Mouse (Mus musculus) left cerebral cortex, postnatal 36 days (tissue): ENCODE measurements around the gene Med26. TPM values are rescaled to one million over a fixed set of nuclear protein-coding genes. Genes with fewer than 3 reads are reported as not detected.

Source experiments
- DNase-seq, 2 experiments: peaks; one replicate each; pipeline ENCODE4 v3.0.0; 2021 to 2022; ENCODE audit warnings: low spot score in 2 of 2, mixed read lengths in 1 of 2
- intact Hi-C: fragments of 180-260 bp; cut with DNase I; formaldehyde crosslinking; loops from one replicate; pipeline ENCODE4 v1.15.1; 2025
- total RNA-seq, 2 experiments: library from RNA; stranded (reverse); gene quantifications; 2 replicates each; pipeline ENCODE4 v1.2.3; 2021

Med26 gene
- total RNA-seq = 10 to 100 TPM in 1 of 2 experiments, 1 to 10 TPM in 1; 9.6 to 10.7 TPM

DNA sequence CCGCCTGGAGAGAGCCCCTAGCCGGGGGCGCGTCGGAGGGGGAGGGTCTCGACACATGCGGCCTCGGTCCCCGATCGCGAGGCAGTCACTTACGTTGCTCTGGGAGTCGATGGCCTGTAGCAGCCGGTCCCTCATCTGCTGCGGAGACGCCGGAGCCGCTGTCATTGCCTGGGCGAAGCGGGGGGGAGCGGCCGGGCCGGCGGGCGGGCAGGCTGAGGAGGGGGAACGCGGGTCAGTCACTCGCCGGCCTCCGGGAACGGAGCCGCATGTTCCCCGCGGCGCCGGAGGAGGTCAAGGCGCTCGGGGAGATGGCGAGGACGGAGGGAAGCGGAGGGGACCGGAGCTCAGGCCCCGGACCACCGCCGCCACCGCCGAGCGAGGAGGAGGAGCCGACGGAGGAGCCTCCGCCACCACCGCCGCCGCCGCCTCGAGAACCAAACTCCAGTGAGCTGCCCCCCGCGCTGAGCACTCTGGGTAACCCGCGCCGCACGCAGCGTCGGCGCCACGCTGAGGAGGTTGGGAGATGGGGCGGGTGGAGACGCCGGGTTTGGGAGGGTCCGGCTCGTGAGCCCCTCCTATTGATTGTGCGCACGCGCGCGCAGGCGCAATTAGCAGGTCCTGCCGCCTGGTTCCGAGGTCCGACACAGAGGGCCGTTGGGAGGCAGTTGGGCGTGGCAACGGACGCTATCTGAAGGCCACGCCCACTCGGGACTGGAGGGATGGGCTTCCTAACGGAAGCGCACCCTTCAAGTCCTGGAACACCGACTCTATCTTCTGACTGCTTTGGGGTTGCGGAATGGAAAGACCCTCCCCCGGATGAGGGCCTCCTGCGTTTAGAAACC, at the start of gene Med26:
TSS of gene Med26 (minus strand) at position 469 of the 842 bp plus-strand sequence.
- intact Hi-C loops = loop anchor here (1.0 kb wide), 2 partner anchors 23 to 56 kb away; partner anchors contain the start of genes Slc35e1 and Smim7
- peak; percentile 98 to 99 for DNase-seq

DNA sequence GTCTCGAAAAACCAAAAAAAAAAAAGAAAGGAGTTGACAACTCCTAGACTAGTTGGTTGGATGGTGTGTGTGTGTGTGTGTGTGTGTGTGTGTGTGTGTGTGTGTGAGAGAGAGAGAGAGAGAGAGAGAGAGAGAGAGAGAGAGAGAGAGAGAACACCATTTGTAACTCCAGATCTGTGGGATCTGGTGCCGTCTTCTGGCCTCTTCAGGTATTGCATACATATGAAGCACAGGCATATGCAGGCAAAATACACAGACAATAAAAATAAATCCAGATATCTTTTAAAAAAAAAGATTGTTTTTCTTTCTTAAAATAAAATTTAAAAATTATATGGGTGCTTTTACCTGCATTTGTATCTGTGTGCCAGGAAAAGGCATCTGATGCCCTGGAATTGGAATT, 42.1 kb upstream of the Med26 start:
- intact Hi-C loops = no loop called here
- no peak for DNase-seq

DNA sequence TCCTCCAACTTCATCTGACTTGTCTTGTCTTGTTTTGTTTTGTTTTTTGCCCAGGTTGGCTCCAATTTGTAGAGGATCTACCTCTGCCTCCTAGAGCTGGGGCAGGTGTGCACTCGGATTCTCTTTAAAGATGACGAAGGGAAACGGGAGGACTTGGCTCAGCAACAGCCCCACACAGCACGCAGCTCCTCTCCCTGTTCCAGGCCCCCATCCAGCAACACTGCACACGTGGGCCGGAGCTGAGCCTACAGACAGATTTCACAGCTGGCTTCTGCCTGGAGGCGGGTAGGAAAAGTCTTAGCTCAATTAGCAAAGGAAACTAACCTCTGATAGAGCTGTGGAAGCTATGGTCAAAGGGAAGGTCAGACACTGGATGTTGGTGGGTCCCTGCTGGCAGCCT, 41.2 kb upstream of the Med26 start:
- peak; percentile 82 to 86 for DNase-seq
- intact Hi-C loops = no loop called here

DNA sequence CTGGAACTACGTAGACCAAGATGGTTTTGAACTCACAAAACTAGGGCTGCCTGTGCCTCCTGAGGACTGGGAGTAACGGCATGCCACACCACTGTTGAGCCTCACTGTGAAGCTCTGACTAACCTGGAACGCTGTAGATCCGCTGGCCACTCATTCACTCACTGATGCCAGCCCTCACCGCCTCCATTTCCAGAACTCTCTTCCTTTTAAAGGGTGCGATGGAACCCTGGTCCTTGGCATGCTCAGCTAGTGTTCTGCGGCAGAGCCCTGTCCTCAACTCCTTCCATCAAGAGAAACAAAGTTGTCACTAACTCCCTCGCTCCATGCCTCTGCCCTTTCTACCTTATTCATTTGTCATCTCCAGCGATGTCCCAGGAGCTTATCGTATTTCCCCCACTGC, 40.8 kb upstream of the Med26 start:
- DNase-seq = peak in 1 of 2 experiments; percentile 46
- intact Hi-C loops = no loop called here

DNA sequence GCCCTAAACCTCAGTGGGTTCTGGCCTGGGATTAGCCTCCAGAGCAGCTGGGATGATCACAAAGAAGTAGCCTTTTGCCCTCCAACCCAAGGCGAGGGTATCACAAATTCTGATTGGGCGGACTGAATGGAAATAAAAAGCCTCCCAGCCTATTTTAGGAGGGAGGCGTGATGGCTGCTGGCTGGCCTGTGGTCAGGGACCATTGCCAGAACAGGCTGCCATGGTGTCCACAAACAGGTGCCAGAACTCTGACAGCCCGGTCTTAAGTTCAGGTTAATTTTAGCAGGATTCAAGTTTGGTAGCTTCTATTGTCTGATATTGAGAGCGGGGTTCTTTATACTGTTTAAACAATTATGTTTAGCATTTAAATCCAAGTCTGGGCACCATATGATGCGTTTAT, 39.7 kb upstream of the Med26 start:
- intact Hi-C loops = no loop called here
- peak in 1 of 2 experiments; percentile 31 for DNase-seq

DNA sequence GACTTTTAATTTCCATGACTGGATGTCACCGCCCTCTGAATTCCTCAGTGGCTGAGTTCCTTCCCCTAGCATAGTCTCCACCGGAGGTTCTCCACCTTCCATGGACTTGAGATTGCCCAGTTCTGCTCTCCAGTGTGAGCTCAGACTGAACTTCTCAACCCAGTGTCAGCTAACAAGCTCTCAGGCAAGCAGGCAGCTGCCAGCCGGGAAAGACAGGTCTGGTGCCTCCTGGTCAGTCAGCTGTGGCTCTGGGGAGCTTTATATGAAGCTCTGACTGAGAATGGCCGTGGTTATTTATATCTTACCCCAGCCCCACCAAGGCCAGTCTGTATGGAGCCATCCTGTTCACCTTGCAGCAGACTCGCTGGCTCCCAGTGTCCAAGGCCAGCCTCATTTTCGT, 36.3 kb upstream of the Med26 start:
- intact Hi-C loops = no loop called here
- no peak for DNase-seq

DNA sequence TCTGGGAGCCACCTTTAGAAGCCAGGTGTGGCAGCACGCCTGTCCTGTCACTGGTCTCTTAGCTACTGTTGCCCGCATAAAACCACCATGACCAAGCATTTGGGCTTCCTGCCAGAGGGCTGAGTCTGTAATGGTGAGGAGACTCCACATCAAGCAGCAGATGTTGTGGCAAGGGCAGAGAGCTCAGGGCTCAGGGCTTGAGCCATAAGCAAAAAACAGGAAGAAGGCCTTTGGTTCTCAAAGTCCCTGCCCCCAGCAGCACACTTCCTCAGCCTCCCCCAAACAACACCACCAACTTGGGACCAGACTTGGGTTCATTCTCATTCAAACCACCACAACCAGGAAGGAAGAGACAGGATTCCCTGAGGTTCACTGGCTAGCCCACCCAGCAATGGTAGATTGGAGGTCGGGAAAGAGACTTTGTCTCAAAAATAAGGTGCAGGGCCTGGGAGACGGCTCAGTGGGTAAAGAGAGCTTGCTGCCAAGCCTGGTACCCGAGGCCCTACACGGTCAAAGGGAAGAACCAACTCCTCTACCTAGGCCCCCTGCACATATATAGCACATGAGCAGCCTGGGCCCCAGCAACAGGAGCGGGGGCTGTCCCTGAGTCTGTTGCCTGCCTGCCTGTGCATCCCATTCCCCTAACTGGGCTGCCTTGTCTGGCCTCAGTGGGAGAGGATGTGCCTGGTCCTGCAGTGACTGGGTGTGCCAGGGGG, 35.1 kb upstream of the Med26 start:
- no peak for DNase-seq
- intact Hi-C loops = no loop called here

DNA sequence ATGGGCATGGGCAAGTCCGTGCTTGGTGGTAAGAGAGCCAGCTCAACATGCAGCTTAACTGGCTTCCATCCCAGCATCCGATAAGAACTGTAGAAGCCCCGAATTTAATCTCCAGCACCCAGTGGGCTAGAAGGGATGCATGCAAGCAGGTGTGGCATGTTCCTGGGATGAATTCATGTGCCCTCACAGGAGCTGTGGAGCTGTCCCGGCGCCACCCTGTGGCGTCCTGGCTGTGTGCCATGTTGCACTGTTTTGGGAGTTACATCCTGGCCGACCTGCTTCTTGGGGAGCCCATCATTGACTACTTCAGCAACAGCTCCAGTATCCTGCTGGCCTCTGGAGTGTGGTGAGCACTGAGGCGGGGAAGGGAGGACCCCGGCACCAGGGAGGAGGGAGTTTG, 31.3 kb upstream of the Med26 start:
- DNase-seq = no peak
- intact Hi-C loops = no loop called here

DNA sequence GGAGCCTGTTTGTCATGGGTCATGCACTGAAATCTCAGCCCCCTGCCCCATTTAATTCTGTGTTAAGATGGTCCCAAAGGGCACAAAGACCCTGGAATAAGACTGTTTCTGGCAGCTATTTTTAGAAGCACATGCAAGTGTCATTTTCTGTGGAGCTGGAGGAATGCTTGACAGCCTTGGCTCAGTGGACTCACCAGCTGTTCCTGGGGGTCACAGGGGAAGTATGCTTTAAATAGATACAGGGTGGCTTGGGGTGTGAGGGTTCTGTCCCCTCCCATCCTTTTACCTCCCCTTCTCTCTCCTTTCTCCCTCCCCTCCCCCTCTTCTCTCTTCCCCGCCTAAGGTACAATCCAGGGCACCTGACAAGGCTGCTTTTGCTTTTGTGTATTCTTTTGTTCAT, 29.9 kb upstream of the Med26 start:
- no peak for DNase-seq

DNA sequence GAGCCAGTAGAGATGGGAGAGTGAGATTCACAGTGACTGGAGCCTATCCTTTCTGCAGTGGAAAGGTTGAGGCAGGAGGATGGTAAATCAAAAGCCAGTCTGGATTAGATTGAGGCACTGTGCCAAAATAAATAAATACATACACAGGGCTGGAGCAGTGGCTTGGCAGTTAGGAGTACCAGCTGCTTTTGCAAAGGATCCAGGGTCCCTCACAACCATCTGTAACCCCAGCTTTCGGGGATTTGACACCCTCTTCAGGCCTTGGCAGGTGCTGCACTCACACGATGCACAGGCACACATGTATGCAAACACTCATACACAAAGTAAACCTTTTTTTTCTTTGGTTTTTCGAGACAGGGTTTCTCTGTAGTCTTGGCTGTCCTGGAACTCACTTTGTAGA, 29.2 kb upstream of the Med26 start:
- intact Hi-C loops = no loop called here
- DNase-seq = no peak

More for the DNA sequence above, 29.9 kb upstream of the Med26 start:
- intact Hi-C loops = no loop called here

DNA sequence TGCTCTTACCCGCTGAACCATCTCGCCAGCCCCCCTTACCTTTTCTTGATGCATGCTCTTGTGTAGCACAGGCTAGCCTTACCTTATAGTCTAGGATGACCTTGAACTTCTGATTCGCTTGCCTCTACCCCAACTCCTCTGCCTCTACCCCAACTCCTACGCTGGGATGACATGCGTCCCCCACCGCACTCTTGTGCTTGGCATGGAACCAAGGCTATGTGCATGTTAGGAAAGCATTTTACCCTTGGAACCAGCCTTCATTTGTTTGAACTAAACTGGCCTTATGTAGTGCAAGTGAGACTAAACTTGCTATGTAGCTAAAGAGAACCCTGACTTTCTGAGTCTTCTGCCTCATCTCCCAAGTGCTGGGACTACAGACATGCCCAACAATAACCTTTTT, 27.8 kb upstream of the Med26 start:
- intact Hi-C loops = no loop called here
- no peak for DNase-seq

DNA sequence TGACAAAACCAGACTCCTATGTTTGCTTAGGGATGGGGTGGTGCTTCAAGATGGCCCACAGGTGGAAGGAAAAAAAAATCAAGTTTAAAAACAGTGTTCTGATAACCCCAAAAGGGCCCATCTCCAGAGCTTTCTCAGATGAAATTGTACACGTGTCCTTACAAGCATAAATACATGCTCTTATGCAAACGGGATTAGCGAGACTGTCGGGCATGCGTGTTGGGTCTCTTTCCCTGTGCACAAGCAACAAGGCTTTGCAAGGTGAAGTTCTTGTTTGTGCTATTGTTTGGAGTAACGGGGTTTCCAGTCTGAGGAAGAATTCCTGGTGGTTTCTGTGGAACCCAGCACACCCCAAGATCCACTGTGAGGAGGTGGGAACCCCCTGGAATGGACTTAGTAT, 25.4 kb upstream of the Med26 start:
- peak in 1 of 2 experiments; percentile 27 for DNase-seq
- intact Hi-C loops = no loop called here

DNA sequence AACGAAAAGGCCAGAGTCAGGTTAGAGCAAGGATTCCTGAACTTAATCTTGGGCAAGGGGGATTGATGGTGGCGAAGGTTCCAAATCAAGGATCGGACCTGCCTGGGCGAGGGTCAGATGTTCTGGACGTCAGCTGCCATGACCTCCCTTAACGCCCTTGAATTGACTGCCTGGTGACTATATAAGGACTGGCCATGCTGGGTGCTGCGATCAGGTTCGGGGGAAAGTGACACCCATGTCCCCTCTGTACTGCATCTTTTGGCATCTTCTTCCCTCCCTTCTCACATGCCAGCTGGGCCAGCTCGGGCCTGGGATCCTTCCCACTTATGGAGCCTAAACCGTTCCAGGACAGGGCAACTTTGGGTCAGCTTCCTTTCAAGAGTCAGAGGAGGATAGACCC, 24.4 kb upstream of the Med26 start:
- intact Hi-C loops = no loop called here
- no peak for DNase-seq

DNA sequence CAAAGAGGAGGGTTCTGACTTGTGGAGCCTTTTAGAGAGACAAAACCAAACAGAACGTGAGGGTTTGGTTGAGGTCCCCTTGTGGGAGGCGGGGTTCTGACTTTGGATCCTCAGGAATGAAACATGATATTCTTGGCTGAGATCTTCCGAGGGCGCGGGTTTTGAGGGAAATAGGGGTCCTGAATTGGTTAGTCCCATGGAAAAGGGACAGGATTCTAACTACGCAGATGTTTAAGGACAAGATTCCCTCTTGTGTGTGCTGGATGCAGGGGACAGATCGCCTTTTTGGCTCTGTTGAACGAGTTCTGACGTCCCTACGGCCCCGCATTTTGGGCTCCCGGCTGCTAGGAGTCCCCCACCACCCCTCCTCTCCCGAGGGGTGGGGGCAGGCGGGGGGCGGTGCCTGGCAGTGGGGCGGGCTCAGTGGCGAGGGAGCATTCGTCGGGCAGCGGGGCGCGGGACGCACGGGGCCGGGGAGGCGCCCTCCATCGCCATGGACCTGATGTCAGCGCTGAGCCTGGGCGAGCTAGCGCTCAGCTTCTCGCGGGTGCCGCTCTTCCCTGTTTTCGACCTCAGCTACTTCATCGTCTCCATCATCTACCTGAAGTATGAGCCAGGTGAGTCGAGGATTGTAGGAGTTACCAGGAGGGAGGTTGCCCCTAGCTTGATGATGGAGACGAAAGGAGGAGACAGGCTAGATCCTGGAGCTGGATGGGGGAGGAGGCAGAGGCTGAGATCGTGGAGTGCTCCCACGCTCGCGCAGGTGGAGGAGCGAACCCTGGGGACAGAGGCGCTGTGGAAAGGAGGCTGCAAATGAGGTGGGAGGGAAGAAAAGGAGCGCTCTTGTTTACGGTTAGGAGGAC, 23.8 kb upstream of the Med26 start, which contains the start of gene Tmem38a:
TSS of gene Tmem38a (plus strand) at position 445 of the 863 bp plus-strand sequence.
- intact Hi-C loops = loop anchor here (1.0 kb wide), 1 partner anchor 24 kb away; the partner anchor contains the start of gene Med26

DNA sequence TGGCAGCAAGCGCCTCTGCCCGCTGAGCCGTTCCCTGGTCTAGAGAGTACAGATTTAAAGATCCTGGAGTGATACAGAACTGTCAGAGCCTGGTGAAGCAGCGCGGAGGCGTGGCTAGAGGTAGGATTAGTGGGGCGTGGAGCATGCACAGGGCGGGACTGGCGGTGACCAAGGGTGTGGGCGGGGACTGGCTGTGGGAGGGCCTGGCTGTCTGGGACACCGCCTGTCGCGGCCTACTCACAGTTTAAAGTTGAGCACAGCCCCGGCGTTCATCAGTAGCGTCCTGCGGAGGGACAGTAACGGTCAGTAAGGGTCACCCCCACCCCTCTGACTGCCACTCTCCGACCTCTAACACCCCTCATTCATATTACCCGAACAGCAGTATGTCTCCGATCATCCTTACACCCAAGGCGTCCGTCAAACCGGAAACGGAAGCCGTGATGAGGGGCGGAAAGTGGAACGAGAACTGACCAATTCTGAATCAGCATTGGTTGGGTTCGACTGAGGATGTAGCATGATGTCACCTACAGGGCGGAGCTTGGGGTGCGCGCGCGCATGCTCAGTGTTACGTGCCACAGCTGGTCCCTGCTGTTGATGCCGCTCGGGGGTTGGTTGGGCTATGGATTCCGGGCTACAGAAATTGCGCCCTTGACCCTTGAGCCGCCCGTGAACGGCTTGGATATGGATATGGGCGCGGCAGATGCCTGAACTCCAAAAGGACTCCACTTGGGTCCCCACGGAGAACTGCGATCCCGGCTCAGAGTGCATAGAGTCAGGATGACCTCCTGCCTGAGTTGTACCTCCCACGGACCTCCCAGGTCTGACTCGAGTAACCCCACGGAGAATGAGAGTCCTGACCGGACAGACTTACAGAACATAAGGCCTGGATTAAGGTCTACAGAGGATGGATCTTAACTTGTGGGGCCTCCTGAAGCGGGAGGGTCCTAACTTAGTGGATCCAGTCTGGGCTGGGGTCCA, 22.9 kb upstream of the Med26 start, which contains the start of gene Smim7:
TSS of gene Smim7 (minus strand) at position 456 of the 978 bp plus-strand sequence.
- intact Hi-C loops = loop anchor here (1.0 kb wide), 1 partner anchor 23 kb away; the partner anchor contains the start of gene Med26

More for the DNA sequence above, 23.8 kb upstream of the Med26 start, which contains the start of gene Tmem38a:
- DNase-seq = peak; percentile 84 to 90

DNA sequence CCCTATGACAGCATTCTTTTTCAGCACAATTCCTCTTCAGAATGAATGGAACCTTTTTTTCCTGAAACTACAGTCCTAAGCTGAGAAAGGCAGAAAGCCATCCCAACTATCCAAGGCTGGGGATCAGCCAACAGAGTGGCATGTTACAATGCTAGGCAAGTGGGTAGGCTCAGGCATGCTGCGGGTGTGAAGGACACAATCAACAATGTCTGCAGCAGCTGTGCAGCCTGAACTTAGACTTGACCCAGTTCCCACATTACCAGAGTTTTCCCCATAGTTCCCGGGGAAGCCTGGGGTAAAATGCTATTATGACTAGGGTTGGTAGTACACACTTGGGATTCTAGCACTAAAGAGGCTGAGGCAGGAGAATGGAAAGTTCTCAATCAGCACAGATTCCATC, 17.9 kb upstream of the Med26 start:
- no peak for DNase-seq
- intact Hi-C loops = no loop called here

More for the DNA sequence above, 22.9 kb upstream of the Med26 start, which contains the start of gene Smim7:
- peak; percentile 97 for DNase-seq

DNA sequence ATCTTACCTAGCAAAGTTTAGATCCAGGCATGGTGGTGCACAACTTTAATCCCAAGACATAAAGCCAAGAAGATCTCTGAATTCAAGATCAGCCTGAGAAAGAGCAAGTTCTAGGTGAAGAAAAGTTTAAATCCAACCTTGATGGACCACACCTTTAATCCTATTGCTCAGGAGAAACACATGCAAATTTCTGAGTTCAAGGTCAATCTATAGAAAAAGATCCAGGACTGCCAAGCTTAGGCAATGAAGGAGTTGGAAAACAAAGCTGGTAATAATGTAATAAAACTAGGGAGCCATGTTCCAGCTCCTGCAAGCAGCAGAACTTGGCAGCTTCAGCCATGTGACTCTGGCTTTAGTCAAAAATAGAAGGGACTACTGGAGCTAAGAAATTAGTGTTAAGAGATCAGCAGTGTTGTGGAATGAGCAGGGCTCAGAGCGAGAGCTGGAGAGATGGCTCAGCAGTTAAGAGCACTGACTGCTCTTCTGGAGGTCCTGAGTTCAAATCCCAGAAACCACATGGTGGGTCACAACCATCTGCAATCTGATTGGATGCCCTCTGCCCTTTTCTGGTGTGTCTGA, 13.1 kb upstream of the Med26 start:
- intact Hi-C loops = no loop called here
- no peak for DNase-seq

DNA sequence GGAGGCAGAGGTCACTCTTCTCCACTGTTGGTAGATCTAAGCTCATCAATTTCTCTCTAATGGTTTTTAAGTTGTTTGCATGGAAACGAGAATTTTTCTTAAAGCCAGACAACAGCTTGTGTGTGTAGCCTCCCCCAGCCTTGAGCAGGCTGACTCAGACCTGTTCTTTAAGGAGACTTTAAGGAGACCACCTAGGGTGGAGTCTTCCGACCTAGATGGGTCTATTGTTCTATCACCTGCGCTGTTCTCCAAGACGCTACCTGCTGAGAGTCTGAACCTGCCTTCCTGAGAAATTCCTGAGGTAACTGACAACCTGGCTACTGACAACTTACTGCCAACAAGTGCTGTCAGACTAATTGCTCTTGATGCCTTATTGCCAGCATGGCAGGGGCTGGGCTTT, 7.7 kb upstream of the Med26 start:
- intact Hi-C loops = no loop called here
- DNase-seq = no peak
